Mouse (Mus musculus) cerebral cortex, adult 2 months (tissue): ENCODE measurements around the gene Usp51.

Experiments used
- WGBS: fragments of 180-500 bp; shearing (Covaris S2); methylation state at CpG from one replicate; pipeline ENCODE4 v1.1.7; 2018; 5-methylcytosine and 5-hydroxymethylcytosine counted together

Usp51 gene

GRCm38 (mm10) chrX:153006387-153006841 is at the start of gene Usp51:
TSS of gene Usp51 (plus strand) at chrX:153006469.
- 4% methylated on average over 23 of the region's 23 CpGs for whole genome bisulfite sequencing

GRCm38 (mm10) chrX:152969606-152970005 is 36.7 kb upstream of the Usp51 start:
- 55% methylated on average over 6 of the region's 6 CpGs for WGBS

DNA sequence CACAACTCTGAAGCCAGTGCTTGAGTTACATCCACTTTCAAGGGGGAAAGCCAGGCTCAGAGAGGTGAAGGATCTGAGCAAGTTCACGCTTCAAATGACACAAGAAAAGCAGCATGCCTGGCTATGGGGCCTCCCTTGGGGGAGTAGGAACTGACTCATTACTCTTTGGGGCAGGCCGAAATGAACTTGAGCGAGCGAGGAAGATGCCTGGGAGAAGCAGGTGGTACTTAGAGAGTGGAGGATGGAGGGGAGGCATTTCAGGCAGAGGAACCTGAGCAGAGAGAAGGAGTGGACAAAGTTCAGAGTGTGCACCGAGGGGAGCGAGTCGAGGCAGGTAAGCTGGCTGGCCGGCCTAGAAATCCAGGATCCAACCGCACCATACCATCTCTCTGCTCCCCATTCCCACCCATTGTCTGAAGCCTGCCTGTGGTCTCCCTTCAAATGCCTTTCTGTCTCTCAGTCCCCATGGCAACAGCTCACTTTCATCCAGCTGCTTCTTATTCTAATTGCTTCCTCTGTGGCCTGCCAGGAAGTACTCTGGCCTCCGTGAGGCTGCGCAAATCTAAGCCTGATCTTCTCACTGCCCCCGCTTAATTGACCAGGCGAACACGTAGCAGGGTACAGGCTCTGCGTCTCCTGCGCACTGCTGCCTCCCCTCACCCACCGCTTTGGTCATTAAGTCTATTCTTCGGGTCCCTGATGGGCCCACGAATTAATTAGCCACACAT is 32.6 kb upstream of the Usp51 start:
- 19% methylated on average over 5 of the region's 19 CpGs for whole genome bisulfite sequencing

- WGBS: 3% methylated on average over 7 of the region's 10 CpGs
These were observed 32.0 kb upstream of the Usp51 start for GRCm38 (mm10) chrX:152974204-152974661.

DNA sequence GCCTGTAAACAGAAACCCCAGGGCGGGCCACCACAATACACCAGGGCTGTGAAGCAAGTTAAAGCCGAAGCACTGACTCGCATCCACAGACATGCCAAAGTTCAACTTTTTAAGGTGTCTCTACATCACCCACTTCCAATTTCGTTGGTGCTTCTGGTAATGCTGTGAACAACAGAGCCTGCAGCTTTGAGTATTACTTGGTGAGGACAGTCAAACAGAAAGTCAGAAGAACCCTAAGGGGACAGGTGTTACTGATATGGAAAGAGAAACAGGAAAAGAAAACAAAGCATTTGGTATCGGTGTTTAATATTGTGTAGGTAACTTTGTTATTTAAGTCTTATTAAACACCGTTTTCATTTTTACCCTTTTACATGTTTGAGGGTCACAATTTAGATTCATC is 29.7 kb upstream of the Usp51 start:
- WGBS: 96% methylated on average over 6 of the region's 6 CpGs

GRCm38 (mm10) chrX:152985009-152985408 is 21.3 kb upstream of the Usp51 start:
- 83% methylated on average over 2 of the region's 2 CpGs for WGBS

GRCm38 (mm10) chrX:152996105-152996504 is 10.2 kb upstream of the Usp51 start:
- WGBS: no CpG with 5 or more reads among the region's 3 CpGs

GRCm38 (mm10) chrX:153007021-153007684 is 884 bp downstream of the Usp51 start:
- 2% methylated on average over 47 of the region's 58 CpGs for WGBS

DNA sequence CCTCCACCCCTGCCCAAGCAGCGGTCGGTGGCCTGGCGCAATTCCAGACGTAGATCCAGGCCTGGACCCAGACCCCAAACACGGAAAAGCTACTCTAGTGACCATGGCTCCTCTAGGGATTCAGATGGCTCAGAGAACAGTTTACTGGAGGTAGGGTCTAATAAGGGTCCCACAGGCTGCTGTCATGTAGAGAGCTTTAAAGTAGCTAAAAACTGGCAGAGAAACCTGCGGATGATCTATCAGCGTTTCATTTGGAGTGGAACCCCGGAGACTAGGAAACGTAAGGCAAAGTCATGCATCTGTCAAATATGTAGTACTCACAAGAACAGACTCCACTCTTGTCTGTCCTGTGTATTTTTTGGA is 1.4 kb downstream of the Usp51 start:
- WGBS: 12% methylated on average over 9 of the region's 9 CpGs

DNA sequence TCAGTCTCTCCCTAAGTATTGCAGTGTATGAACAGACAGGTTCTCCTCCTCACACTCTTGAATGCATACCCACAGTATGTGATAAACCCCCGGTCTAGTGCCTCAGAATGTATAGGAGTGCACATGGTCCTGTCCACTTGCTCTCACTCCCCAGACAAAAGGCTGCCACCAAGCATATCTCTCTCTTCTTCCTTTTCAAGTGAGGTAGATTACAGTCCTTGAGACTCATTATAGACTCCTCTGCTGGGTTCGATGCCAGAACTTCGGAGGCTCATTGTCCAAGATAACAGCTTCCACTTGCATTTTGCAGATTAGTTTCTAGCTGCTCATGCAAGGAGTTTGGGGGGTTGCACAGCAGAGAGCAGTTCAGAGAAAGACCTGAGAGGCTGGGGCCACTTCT is 19.0 kb downstream of the Usp51 start:
- no CpG with 5 or more reads among the region's 3 CpGs for WGBS

- WGBS: 95% methylated on average over 2 of the region's 3 CpGs
These were observed 19.4 kb downstream of the Usp51 start for GRCm38 (mm10) chrX:153025709-153026108.

- 2% methylated on average over 49 of the region's 49 CpGs for WGBS
These were observed 31.1 kb downstream of the Usp51 start, which contains the start of gene Mageh1 for GRCm38 (mm10) chrX:153037087-153037971. TSS of gene Mageh1 (minus strand) at chrX:153037575.

DNA sequence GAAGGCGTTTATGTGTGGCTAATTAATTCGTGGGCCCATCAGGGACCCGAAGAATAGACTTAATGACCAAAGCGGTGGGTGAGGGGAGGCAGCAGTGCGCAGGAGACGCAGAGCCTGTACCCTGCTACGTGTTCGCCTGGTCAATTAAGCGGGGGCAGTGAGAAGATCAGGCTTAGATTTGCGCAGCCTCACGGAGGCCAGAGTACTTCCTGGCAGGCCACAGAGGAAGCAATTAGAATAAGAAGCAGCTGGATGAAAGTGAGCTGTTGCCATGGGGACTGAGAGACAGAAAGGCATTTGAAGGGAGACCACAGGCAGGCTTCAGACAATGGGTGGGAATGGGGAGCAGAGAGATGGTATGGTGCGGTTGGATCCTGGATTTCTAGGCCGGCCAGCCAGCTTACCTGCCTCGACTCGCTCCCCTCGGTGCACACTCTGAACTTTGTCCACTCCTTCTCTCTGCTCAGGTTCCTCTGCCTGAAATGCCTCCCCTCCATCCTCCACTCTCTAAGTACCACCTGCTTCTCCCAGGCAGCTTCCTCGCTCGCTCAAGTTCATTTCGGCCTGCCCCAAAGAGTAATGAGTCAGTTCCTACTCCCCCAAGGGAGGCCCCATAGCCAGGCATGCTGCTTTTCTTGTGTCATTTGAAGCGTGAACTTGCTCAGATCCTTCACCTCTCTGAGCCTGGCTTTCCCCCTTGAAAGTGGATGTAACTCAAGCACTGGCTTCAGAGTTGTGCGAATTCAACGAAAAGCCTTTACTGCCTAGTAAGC is 31.9 kb downstream of the Usp51 start:
- 17% methylated on average over 7 of the region's 22 CpGs for WGBS
